Mouse (Mus musculus): Measurements from ENCODE around the gene Tgfbi. TPM values are rescaled to one million over a fixed set of nuclear protein-coding genes. Genes with fewer than 3 reads are reported as not detected.
A peak's percentile ranks its signal among the peaks of the same experiment; 100 is the strongest.

Tgfbi gene
- polyA plus RNA-seq, 1 experiment from 2014 or later, result 48.2 TPM

GRCm38 (mm10) chr13:56578097-56578496 is 31.2 kb upstream of the Tgfbi start:
- ATAC-seq (ENCODE audit: insufficient number of reproducible peaks, low FRiP score, low TSS enrichment, low read depth) (no peak), DNase-seq (ENCODE audit: low spot score) (peak; percentile 42)
- H3K27ac ChIP-seq (replicated peaks; ENCODE audit: low read depth, low read length), result no peak overlapping the region; the same call in 1 of the 2 replicates
- WGBS, result 31% methylated on average over 5 of the region's 5 CpGs
- H3K27me3 ChIP-seq (ENCODE audit: control insufficient read depth, insufficient read depth, low read length), result no peaks in the 10 kb centered on the region
- H3K36me3 ChIP-seq (ENCODE audit: control insufficient read depth, insufficient read depth, low read length), result no peaks in the 10 kb centered on the region
- peaks cover 28% of the 10 kb centered on the region for H3K4me1 ChIP-seq (ENCODE audit: control insufficient read depth, insufficient read depth, low read length)
- H3K4me3 ChIP-seq (ENCODE audit: low read depth, low read length), result no peak overlapping the region
- no peak overlapping the region for H3K9ac ChIP-seq (ENCODE audit: low read length)
- H3K4me2 ChIP-seq (ENCODE audit: low read depth, severe bottlenecking), result no peak overlapping the region
- H3K9me3 ChIP-seq (ENCODE audit: control insufficient read depth, low read length), result no peaks in the 10 kb centered on the region

DNA sequence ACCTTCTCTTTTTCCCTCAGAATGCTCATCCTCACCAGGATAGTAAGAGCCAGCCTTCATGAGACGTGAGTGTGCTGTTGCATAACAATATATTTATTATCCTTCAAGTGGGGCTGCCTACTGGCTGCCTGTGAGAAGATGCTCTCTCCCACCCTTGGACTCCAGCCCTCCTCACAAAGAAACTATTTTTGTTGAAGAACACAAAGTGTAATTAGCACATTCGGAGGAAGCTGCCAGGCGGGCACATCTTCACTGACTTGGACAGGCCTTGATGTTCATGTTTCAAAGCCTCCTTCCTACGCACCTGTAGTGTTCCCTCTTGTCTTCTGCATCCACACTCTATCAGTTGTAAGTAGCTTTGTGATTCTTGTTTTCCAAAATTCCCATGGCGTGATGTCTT is 28.9 kb upstream of the Tgfbi start:
- ATAC-seq (ENCODE audit: insufficient number of reproducible peaks, low FRiP score, low TSS enrichment, low read depth) (no peak), DNase-seq (ENCODE audit: low spot score) (no peak)
- Histone ChIP-seq H3K27me3 (ENCODE audit: control insufficient read depth, insufficient read depth, low read length) (no peaks in the 10 kb centered on the region), H3K4me2 (ENCODE audit: low read depth, severe bottlenecking) (no peak overlapping the region), H3K27ac (replicated peaks; ENCODE audit: low read depth, low read length) (peak overlapping the region; percentile 98; the same call in 1 of the 2 replicates), H3K36me3 (ENCODE audit: control insufficient read depth, insufficient read depth, low read length) (no peaks in the 10 kb centered on the region), H3K4me3 (ENCODE audit: low read depth, low read length) (no peak overlapping the region), H3K9me3 (ENCODE audit: control insufficient read depth, low read length) (no peaks in the 10 kb centered on the region), H3K4me1 (ENCODE audit: control insufficient read depth, insufficient read depth, low read length) (peaks cover 36% of the 10 kb centered on the region), H3K9ac (ENCODE audit: low read length) (no peak overlapping the region)
- WGBS, result 85% methylated on average over 5 of the region's 5 CpGs

- peaks cover 33% of the 10 kb centered on the region for H3K4me1 ChIP-seq (ENCODE audit: control insufficient read depth, insufficient read depth, low read length)
- WGBS, result 2% methylated on average over 3 of the region's 3 CpGs
- H3K4me2 ChIP-seq (ENCODE audit: low read depth, severe bottlenecking), result peak overlapping the region; percentile 1; the same call in 1 of the 2 replicates
- H3K9ac ChIP-seq (ENCODE audit: low read length), result no peak overlapping the region
- no peak overlapping the region for H3K4me3 ChIP-seq (ENCODE audit: low read depth, low read length)
- peak overlapping the region; percentile 98 for H3K27ac ChIP-seq (replicated peaks; ENCODE audit: low read depth, low read length)
- no peaks in the 10 kb centered on the region for H3K27me3 ChIP-seq (ENCODE audit: control insufficient read depth, insufficient read depth, low read length)
- H3K36me3 ChIP-seq (ENCODE audit: control insufficient read depth, insufficient read depth, low read length), result no peaks in the 10 kb centered on the region
- peak; percentile 72 for DNase-seq (ENCODE audit: low spot score)
- ATAC-seq (ENCODE audit: insufficient number of reproducible peaks, low FRiP score, low TSS enrichment, low read depth), result no peak
- no peaks in the 10 kb centered on the region for H3K9me3 ChIP-seq (ENCODE audit: control insufficient read depth, low read length)
These were observed 27.8 kb upstream of the Tgfbi start for GRCm38 (mm10) chr13:56581512-56581911.

DNA sequence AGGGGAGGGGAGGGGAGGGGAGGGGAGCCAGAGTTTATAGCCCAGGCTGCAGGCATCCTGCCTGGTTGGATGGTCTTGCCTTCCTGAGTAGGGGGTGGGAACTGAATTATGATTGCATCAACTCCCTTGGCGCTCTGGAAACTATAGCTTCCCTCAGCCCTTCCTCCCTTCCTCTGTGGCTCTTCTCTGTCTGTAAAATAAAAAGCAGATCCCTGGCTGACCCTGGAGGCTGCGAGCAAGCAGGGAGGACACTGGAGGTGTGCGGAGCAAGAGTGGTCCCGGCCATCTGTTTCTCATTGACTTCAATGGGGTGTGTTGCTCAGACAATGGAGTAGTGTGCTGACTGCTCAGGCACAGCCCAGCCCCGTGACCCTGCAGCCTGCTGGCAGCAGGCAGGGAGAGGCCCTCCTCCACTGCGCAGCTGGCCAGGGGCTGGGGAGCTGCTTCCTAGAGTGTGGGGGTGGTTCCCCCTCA is 27.3 kb upstream of the Tgfbi start:
- Histone ChIP-seq H3K4me2 (ENCODE audit: low read depth, severe bottlenecking) (peak overlapping the region; percentile 32), H3K4me3 (ENCODE audit: low read depth, low read length) (no peak overlapping the region), H3K36me3 (ENCODE audit: control insufficient read depth, insufficient read depth, low read length) (no peaks in the 10 kb centered on the region), H3K27me3 (ENCODE audit: control insufficient read depth, insufficient read depth, low read length) (no peaks in the 10 kb centered on the region), H3K27ac (replicated peaks; ENCODE audit: low read depth, low read length) (peak overlapping the region; percentile 98), H3K9me3 (ENCODE audit: control insufficient read depth, low read length) (no peaks in the 10 kb centered on the region), H3K4me1 (ENCODE audit: control insufficient read depth, insufficient read depth, low read length) (peaks cover 33% of the 10 kb centered on the region), H3K9ac (ENCODE audit: low read length) (peak overlapping the region; percentile 40; the same call in 1 of the 2 replicates)
- DNase-seq (ENCODE audit: low spot score), result peak; percentile 95
- WGBS, result 0% methylated on average over 6 of the region's 6 CpGs
- ATAC-seq (ENCODE audit: insufficient number of reproducible peaks, low FRiP score, low TSS enrichment, low read depth), result peak; percentile 98

GRCm38 (mm10) chr13:56582720-56583119 is 26.6 kb upstream of the Tgfbi start:
- no peak for ATAC-seq (ENCODE audit: insufficient number of reproducible peaks, low FRiP score, low TSS enrichment, low read depth)
- H3K4me3 ChIP-seq (ENCODE audit: low read depth, low read length), result no peak overlapping the region
- H3K9ac ChIP-seq (ENCODE audit: low read length), result no peak overlapping the region
- H3K36me3 ChIP-seq (ENCODE audit: control insufficient read depth, insufficient read depth, low read length), result no peaks in the 10 kb centered on the region
- peaks cover 33% of the 10 kb centered on the region for H3K4me1 ChIP-seq (ENCODE audit: control insufficient read depth, insufficient read depth, low read length)
- peak overlapping the region; percentile 98 for H3K27ac ChIP-seq (replicated peaks; ENCODE audit: low read depth, low read length)
- H3K27me3 ChIP-seq (ENCODE audit: control insufficient read depth, insufficient read depth, low read length), result no peaks in the 10 kb centered on the region
- no peak overlapping the region for H3K4me2 ChIP-seq (ENCODE audit: low read depth, severe bottlenecking)
- peak; percentile 69 for DNase-seq (ENCODE audit: low spot score)
- no peaks in the 10 kb centered on the region for H3K9me3 ChIP-seq (ENCODE audit: control insufficient read depth, low read length)
- WGBS, result 17% methylated on average over 3 of the region's 3 CpGs

GRCm38 (mm10) chr13:56586046-56586445 is 23.3 kb upstream of the Tgfbi start:
- H3K27me3 ChIP-seq (ENCODE audit: control insufficient read depth, insufficient read depth, low read length), result no peaks in the 10 kb centered on the region
- H3K9me3 ChIP-seq (ENCODE audit: control insufficient read depth, low read length), result no peaks in the 10 kb centered on the region
- H3K4me1 ChIP-seq (ENCODE audit: control insufficient read depth, insufficient read depth, low read length), result peaks cover 23% of the 10 kb centered on the region
- 87% methylated on average over 3 of the region's 3 CpGs for WGBS
- no peak for ATAC-seq (ENCODE audit: insufficient number of reproducible peaks, low FRiP score, low TSS enrichment, low read depth)
- no peak overlapping the region for H3K27ac ChIP-seq (replicated peaks; ENCODE audit: low read depth, low read length)
- no peak for DNase-seq (ENCODE audit: low spot score)
- no peak overlapping the region for H3K9ac ChIP-seq (ENCODE audit: low read length)
- no peaks in the 10 kb centered on the region for H3K36me3 ChIP-seq (ENCODE audit: control insufficient read depth, insufficient read depth, low read length)
- no peak overlapping the region for H3K4me2 ChIP-seq (ENCODE audit: low read depth, severe bottlenecking)
- no peak overlapping the region for H3K4me3 ChIP-seq (ENCODE audit: low read depth, low read length)

GRCm38 (mm10) chr13:56588454-56589117 is 20.7 kb upstream of the Tgfbi start:
- ATAC-seq (ENCODE audit: insufficient number of reproducible peaks, low FRiP score, low TSS enrichment, low read depth) (no peak), DNase-seq (ENCODE audit: low spot score) (no peak)
- H3K27me3 ChIP-seq (ENCODE audit: control insufficient read depth, insufficient read depth, low read length), result no peaks in the 10 kb centered on the region
- H3K36me3 ChIP-seq (ENCODE audit: control insufficient read depth, insufficient read depth, low read length), result no peaks in the 10 kb centered on the region
- H3K9me3 ChIP-seq (ENCODE audit: control insufficient read depth, low read length), result no peaks in the 10 kb centered on the region
- peaks cover 8% of the 10 kb centered on the region; the same call in 1 of the 2 replicates for H3K4me1 ChIP-seq (ENCODE audit: control insufficient read depth, insufficient read depth, low read length)
- no peak overlapping the region for H3K9ac ChIP-seq (ENCODE audit: low read length)
- WGBS, result 82% methylated on average over 14 of the region's 14 CpGs
- no peak overlapping the region for H3K4me2 ChIP-seq (ENCODE audit: low read depth, severe bottlenecking)
- H3K27ac ChIP-seq (replicated peaks; ENCODE audit: low read depth, low read length), result no peak overlapping the region
- no peak overlapping the region for H3K4me3 ChIP-seq (ENCODE audit: low read depth, low read length)

DNA sequence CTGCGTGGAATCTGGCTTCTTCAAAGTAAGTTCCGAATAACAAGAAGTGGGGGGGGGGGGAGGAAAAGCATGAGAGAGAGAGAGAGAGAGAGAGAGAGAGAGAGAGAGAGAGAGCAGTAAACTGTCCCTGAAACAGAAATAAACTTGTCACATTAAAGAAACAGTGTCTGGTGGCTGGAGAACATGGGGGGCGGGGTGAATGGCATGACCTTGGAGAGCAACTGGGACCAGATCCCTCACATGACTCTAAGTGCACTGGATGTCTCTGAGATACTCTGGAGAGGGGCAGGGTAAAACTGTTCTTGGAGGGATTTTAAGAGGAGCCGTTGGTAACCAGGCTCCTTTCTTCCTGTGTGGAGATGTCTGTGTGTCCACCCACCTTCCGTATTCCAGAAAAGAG is 19.1 kb upstream of the Tgfbi start:
- Histone ChIP-seq H3K36me3 (ENCODE audit: control insufficient read depth, insufficient read depth, low read length) (no peaks in the 10 kb centered on the region), H3K27ac (replicated peaks; ENCODE audit: low read depth, low read length) (no peak overlapping the region), H3K4me1 (ENCODE audit: control insufficient read depth, insufficient read depth, low read length) (no peaks in the 10 kb centered on the region), H3K27me3 (ENCODE audit: control insufficient read depth, insufficient read depth, low read length) (no peaks in the 10 kb centered on the region), H3K4me2 (ENCODE audit: low read depth, severe bottlenecking) (no peak overlapping the region), H3K9ac (ENCODE audit: low read length) (no peak overlapping the region), H3K9me3 (ENCODE audit: control insufficient read depth, low read length) (no peaks in the 10 kb centered on the region), H3K4me3 (ENCODE audit: low read depth, low read length) (no peak overlapping the region)
- ATAC-seq (ENCODE audit: insufficient number of reproducible peaks, low FRiP score, low TSS enrichment, low read depth) (no peak), DNase-seq (ENCODE audit: low spot score) (no peak)
- 74% methylated on average over 5 of the region's 5 CpGs for WGBS

GRCm38 (mm10) chr13:56591191-56591590 is 18.1 kb upstream of the Tgfbi start:
- no peaks in the 10 kb centered on the region for H3K4me1 ChIP-seq (ENCODE audit: control insufficient read depth, insufficient read depth, low read length)
- WGBS, result 86% methylated on average over 8 of the region's 8 CpGs
- no peaks in the 10 kb centered on the region for H3K36me3 ChIP-seq (ENCODE audit: control insufficient read depth, insufficient read depth, low read length)
- H3K27me3 ChIP-seq (ENCODE audit: control insufficient read depth, insufficient read depth, low read length), result no peaks in the 10 kb centered on the region
- no peak overlapping the region for H3K27ac ChIP-seq (replicated peaks; ENCODE audit: low read depth, low read length)
- no peak for DNase-seq (ENCODE audit: low spot score)
- no peak overlapping the region for H3K4me3 ChIP-seq (ENCODE audit: low read depth, low read length)
- no peak for ATAC-seq (ENCODE audit: insufficient number of reproducible peaks, low FRiP score, low TSS enrichment, low read depth)
- no peak overlapping the region for H3K9ac ChIP-seq (ENCODE audit: low read length)
- no peaks in the 10 kb centered on the region for H3K9me3 ChIP-seq (ENCODE audit: control insufficient read depth, low read length)
- no peak overlapping the region for H3K4me2 ChIP-seq (ENCODE audit: low read depth, severe bottlenecking)

All from limb, embryonic 11.5 days (tissue).